8 mouse cellular contexts compared by ENCODE assay signal in genomic region chr17:28455098-28455497, GRCm38 (mm10).
DNase-seq lines count a peak whose midpoint lies in the region; ATAC-seq and TF ChIP-seq lines count a peak whose summit lies in the region.

No protein-coding gene starts in this region.

- no peak for ATAC-seq in heart, embryonic 11.5 days (replicated peaks; ENCODE audit: insufficient number of reproducible peaks, low FRiP score, low TSS enrichment)

- no peak overlapping the region for H3K4me2 ChIP-seq in heart, embryonic 11.5 days

- no peaks in the 10 kb centered on the region for H3K27me3 ChIP-seq in heart, embryonic 11.5 days (ENCODE audit: control insufficient read depth, insufficient read depth, low read length)
- no peaks in the 10 kb centered on the region for H3K27me3 ChIP-seq in MEL (ENCODE audit: control insufficient read depth in 1 of 2, insufficient read depth in 2 of 2, low read length in 2 of 2)

- H3K4me3 ChIP-seq in heart, embryonic 11.5 days (ENCODE audit: low read depth, low read length) = no peak overlapping the region
- no peak overlapping the region for H3K4me3 ChIP-seq in MEL (ENCODE audit: control insufficient read depth in 1 of 2, insufficient read depth in 1 of 2, low read depth in 2 of 2, low read length in 2 of 2)
- no peak overlapping the region for H3K4me3 ChIP-seq in embryonic fibroblast, embryonic 13.5 days (ENCODE audit: insufficient read depth, low read length)

- peak; percentile 3; the same call in 1 of the 2 replicates for TF ChIP-seq RAD21 in MEL (IDR thresholded peaks at IDR 0.05; ENCODE audit: low read depth, low read length)

- peak; percentile 48 for DNase-seq in heart, adult 8-10 months (ENCODE audit: low spot score)
- peak; percentile 77 for DNase-seq in 3T3-L1 (ENCODE audit: low read depth, low spot score)
- peak; percentile 55 for DNase-seq in MEL (ENCODE audit: low read depth, low spot score)
- peak; percentile 15 for DNase-seq in retina, adult 2 months (ENCODE audit: low read depth, low spot score)
- no peak for DNase-seq in testis, postnatal 14 days (ENCODE audit: low spot score)
- no peak for DNase-seq in frontal cortex, postnatal 14 days (ENCODE audit: low spot score in 2 of 2)

- no peak overlapping the region for H3K9ac ChIP-seq in heart, embryonic 11.5 days (ENCODE audit: low read depth, low read length)
- H3K9ac ChIP-seq in MEL (ENCODE audit: control insufficient read depth, low read depth, low read length, poor library complexity, severe bottlenecking) = no peak overlapping the region

- no peaks in the 10 kb centered on the region for H3K4me1 ChIP-seq in heart, embryonic 11.5 days (ENCODE audit: control insufficient read depth, insufficient read depth, low read length)
- H3K4me1 ChIP-seq in MEL (ENCODE audit: control insufficient read depth in 1 of 2, insufficient read depth in 2 of 2, low read length in 2 of 2) = no peaks in the 10 kb centered on the region
- H3K4me1 ChIP-seq in embryonic fibroblast, embryonic 13.5 days (ENCODE audit: control insufficient read depth, insufficient read depth, low read length) = no peaks in the 10 kb centered on the region

- peak; percentile 38 to 59 (median 41) for TF ChIP-seq CTCF in MEL (IDR thresholded peaks at IDR 0.05 in 2 of 3, conservative IDR thresholded peaks at IDR 0.05 in 1 of 3; ENCODE audit: control insufficient read depth in 1 of 3, insufficient read depth in 1 of 3, low read depth in 2 of 3, low read length in 3 of 3, poor library complexity in 1 of 3, severe bottlenecking in 1 of 3)
- 0 out of 2 replicates have a peak, but pooled peaks have one; percentile 8 for TF ChIP-seq CTCF in embryonic fibroblast, embryonic 13.5 days (IDR thresholded peaks at IDR 0.05; ENCODE audit: borderline replicate concordance, insufficient read depth, low read length)

- no peaks in the 10 kb centered on the region for H3K36me3 ChIP-seq in heart, embryonic 11.5 days (ENCODE audit: control insufficient read depth, insufficient read depth, low read length)
- no peaks in the 10 kb centered on the region for H3K36me3 ChIP-seq in MEL (ENCODE audit: control insufficient read depth in 1 of 2, insufficient read depth in 2 of 2, low read length in 2 of 2)

- TF ChIP-seq POLR2A in MEL (IDR thresholded peaks at IDR 0.05; ENCODE audit: control insufficient read depth in 1 of 2, insufficient read depth in 1 of 2, low read depth in 1 of 2, low read length in 2 of 2, poor library complexity in 1 of 2) = no peak
- TF ChIP-seq POLR2A in embryonic fibroblast, embryonic 13.5 days (IDR thresholded peaks at IDR 0.05; ENCODE audit: low read depth, low read length) = no peak

- H3K9me3 ChIP-seq in heart, embryonic 11.5 days (replicated peaks; ENCODE audit: control insufficient read depth, low read length) = no peaks in the 10 kb centered on the region
- H3K9me3 ChIP-seq in MEL (replicated peaks; ENCODE audit: insufficient read depth, low read length) = no peaks in the 10 kb centered on the region

- TF ChIP-seq EP300 in MEL (IDR thresholded peaks at IDR 0.05; ENCODE audit: low read depth in 1 of 2, low read length in 2 of 2) = no peak

- H3K27ac ChIP-seq in heart, embryonic 11.5 days (ENCODE audit: low read depth, low read length) = no peak overlapping the region
- H3K27ac ChIP-seq in MEL (ENCODE audit: control insufficient read depth, low read depth, low read length) = no peak overlapping the region
- no peak overlapping the region for H3K27ac ChIP-seq in embryonic fibroblast, embryonic 13.5 days (ENCODE audit: insufficient read depth, low read length)

- 63% methylated on average over 4 of the region's 4 CpGs for WGBS in heart, embryonic 11.5 days (ENCODE audit: insufficient replicate concordance)

- H3K79me2 ChIP-seq in MEL (ENCODE audit: control insufficient read depth, insufficient read depth, low read length, poor library complexity) = 0 out of 2 replicates have a peak, but pooled peaks cover 1% of the 10 kb centered on the region

TF ChIP-seq in MEL, 35 proteins besides CTCF, POLR2A, EP300 and RAD21:
- TF ChIP-seq SMC3 (IDR thresholded peaks at IDR 0.05; ENCODE audit: low read depth, low read length) (peak; percentile 50), KAT2A (conservative IDR thresholded peaks at IDR 0.05; ENCODE audit: low read depth, low read length) (no peak), MYC (IDR thresholded peaks at IDR 0.05; ENCODE audit: low read depth, low read length) (no peak), NRF1 (IDR thresholded peaks at IDR 0.05; ENCODE audit: insufficient read depth, low read depth, low read length, poor library complexity, severe bottlenecking) (no peak)

Comparison
In these comparisons a context has a peak if more than half of its experiments do, and no peak if none do; other contexts are left out.
1. DNase-seq: peak in heart, adult 8-10 months (single experiment), 3T3-L1 (single experiment), MEL (single experiment) and retina, adult 2 months (single experiment); none in testis, postnatal 14 days (single experiment) and frontal cortex, postnatal 14 days (0 of 2).